Mouse (Mus musculus) MEL-GATA-1-ER (cell line): ENCODE measurements at regions not wholly inside any gene's neighbourhood (a gene's known extent, or its start where the extent isn't known, plus 50 kb on each side); places are given as distances from the start of the nearest gene placed in this dataset.

ENCODE experiments used
- DNase-seq: peaks from one replicate; pipeline ENCODE4 v3.0.0-alpha.2; 2012; ENCODE audit warnings: low read depth; ENCODE audit errors: extremely low read depth

DNA sequence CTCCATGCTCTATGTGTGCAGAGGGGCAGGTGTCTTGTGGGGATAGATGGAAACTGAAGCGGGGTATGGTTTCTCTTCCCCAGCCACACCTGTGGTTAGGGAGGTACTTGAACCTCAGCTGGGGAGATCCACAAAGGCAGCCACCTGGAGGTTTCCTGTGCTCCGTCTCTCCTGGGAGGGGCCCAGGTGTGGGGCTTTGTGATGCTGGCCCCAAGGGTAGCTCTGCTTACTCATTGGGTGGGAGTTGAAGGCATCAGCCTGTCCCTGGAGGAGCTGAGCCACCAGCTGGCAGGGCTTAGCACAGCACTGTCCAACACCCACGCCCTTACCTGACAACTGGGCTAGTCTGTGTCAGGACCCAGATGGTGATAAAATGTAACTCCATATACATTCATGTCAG lies 81.4 kb downstream of the Lhx2 start:
- no peak for DNase-seq

DNA sequence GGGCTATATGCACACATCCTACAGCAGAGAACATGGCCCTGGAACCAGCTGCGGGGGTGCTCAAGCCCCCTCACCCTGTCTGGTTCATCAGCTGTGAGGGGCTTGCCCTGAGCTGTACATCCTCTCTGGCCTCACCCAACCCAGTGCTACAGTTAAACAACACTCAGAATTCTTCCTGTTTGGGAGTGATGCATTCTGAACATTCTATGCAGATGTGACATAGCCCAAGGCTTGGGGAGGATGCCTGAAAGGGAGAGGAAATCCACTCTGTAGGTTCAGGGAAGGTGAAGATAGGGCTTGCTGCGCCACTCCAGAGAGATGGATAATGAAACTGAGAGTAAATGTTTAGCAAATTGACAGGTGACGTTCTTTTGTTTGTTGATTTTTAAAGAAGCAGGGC lies 83.3 kb downstream of the Lhx2 start:
- no peak for DNase-seq

DNA sequence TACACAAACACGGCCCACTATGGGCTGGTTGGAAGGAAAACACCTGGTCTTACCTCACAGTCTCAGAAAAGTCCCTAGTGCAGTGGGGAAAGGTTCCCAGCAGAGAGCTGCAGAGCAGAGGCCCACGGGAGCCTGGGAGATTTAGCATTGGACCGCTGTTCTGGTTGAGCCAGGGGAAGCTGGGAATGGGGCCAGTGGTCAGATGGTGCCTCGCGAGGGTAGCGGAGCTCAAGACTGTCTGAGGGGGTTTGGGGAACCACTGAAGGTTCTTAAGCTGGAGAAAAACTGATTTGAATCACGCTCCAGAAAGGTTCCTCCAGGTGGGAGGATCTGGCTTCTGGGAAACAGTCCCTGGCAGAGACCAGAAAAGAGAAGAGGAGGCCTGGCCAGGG lies 84.8 kb downstream of the Lhx2 start:
- no peak for DNase-seq

DNA sequence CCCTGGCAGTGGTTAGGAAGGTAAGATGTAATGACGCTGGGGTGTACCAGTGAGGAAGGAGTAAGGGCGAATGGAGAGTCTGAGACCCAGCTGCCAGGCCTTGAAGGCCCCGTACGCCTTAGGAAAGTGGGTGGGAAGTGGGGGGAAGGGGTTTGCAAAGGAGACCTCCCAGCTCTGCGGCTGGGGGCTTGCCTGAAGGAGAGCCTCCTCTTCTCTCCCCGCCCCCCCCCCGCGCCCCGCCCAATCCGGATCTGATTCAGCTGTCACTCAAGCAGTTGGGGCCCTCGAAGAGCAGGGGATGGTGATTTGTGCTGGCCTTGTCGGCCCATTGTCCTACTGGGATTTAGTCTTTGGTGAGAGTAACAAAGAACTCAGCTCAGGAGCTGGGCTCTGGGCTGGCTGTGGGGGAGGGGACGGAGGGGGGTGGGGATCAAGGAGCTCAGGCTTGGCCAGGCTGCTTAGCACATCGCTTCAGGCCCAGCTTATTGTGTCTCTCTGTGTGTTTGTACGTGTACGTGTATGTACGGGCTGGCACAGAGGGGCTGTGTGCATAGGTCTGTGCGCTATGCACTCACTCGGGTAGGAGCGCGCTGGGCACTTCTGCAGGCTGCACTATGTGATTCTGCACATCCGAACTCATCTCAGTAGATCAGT lies 85.3 kb downstream of the Lhx2 start:
- no peak for DNase-seq

DNA sequence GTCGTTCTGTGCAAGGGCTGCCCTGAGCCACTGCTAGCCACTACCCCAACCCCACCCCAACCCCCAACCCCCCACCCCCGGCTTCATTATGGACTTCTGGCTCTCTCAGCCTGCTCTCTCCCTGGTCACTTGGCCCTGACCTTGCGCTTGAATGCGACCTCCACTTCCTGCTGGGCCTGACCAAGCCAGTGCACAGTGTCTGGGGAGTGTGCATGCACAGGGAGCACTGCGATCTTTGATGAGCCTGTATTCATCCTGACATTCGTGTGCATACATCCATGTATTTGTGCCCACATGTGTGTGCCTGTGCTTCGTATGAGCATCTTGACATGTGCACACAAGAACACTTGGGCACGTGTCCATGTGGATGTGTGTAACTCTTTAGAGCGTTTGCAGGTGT lies 85.9 kb downstream of the Lhx2 start:
- no peak for DNase-seq

DNA sequence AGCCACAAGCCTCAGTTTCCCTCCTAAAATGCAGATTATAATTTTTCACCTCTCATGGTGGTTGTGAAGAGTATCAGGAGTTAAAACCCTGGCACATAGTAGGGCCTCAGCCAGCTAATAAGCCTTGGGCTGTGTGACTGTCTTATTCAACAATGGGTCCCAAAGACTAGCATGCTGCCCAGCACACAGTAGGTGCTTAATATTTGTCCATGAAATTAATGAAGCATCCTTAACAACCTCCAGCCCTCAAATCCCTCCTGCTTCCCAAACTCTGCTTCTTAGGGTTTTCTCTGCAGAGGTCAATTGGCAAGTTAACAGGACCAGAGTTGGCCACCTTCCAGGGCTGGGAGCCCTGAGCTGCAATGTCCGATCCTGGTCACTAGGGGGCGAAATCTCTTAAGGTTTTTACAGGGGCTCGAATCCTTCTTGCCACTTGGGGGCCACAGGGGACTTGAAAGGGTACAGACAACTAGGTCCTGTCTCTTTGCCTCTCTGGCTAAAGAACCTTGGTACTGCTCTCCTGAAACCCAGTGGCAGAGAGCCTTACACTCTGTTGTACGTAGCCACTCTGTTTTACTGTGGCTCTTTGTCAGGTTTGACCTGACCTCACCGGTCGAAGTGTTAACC lies 81.6 kb upstream of the Nek6 start:
- DNase-seq = peak; percentile 27

DNA sequence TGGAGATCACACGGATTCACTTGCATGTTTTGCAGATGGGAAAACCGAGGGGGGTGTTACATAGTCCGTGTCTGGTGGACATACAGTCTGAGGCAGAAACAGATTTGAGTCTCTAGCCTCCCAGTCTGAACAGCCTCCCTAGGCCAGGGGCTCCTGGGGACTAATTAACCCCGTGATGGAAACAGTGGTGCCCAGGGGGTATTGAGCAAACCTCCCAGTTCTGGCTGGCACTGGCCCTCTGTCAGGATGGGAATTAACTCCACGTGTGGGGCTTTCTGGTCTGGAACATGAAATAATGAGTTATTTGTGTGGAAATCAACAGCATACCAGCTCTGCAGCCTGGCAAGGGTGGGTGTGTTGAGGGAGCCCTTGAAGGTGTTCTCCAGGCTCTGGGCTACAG lies 79.9 kb upstream of the Nek6 start:
- no peak for DNase-seq

DNA sequence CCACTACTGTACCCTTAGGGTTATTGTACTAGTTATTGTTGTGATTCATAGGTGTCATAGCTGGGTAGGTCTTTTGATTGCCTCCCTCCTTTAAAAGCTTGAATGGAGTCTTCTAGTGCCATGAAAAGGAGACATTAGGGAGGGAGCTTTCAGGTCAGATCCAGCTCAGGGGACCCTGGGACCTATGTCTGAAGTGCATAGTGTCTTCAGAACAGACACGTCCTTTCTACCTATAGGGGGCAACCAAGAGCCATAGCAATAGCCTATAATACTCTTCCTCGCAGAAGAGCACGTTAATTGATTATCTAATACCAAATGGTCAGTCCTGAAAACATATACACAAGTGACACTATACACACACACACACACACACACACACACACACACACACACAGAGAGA lies 77.7 kb upstream of the Nek6 start:
- DNase-seq = peak; percentile 2

DNA sequence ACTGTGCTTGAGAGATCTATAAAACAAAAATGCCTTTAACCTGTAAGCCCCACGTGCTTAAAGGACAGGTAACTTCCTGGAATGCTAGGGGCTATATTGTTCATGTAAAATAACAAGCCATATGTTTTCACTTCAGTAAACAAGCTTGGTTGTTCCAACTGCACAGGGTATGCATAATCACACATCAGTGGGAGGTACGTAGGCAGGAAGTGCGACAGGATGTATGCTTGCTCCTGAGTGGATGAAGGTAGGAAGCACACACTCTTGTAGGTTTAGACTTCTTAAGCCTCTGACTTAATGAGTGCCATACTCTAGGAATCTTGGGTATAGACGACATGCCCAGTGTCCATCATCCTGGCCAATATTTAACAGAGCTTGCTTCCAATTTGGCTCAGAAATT lies 74.7 kb upstream of the Nek6 start:
- no peak for DNase-seq

DNA sequence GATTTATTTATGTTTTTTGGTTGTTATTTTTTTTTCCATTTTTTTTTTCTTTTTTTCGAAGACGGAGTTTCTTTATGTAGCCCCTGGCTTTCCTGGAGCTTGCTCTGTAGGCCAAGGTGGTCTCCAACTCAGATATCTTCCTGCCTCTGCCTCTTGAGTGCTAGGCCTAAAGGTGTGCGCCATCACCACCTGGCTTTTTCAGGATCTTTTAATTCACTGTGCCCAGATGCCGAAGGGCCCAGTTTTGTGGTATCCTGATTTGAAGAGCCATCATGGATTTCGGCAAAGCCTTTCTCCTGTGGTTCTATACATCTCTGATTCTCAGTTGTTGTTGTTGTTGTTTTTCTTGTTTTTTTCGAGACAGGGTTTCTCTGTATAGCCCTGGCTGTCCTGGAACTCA lies 72.3 kb upstream of the Nek6 start:
- DNase-seq = no peak

DNA sequence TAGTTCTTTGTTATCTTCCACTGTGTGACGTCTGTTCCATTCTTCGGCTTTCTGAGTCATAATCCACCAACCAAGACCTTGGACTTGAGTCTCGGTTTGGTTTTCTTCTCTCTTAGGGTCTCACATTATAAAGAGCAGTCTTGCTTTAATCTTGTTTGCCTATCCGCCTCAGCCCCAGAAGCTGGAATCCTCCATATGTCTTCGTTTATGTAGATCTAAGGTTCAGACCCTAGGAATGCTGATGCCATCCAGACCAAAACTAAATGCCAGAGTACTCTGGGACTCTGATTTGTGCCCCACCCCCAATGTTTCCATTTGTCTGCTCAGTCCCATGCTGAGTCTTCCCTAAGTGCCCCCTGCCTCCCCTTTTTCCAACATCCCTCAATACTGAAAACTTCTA lies 71.5 kb upstream of the Nek6 start:
- DNase-seq = no peak

DNA sequence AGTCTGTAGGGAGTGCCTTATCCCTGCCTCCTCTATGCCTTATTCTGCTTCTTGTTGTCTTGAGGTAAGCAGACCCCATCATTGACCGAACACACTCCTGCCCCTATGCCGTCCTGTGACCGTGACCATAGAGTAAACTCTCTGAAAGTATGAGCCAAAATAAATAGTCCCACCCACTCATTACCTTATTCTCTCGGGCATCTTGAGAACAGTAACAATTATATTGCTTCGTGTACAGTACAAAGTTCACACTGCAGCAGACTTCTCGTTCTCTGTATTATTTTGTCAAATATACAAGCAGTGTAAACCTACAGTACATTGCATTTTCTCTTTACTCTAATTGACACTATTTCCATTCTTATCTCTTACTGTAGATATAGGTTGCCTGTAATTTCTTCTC lies 62.4 kb upstream of the Nek6 start:
- DNase-seq = no peak

DNA sequence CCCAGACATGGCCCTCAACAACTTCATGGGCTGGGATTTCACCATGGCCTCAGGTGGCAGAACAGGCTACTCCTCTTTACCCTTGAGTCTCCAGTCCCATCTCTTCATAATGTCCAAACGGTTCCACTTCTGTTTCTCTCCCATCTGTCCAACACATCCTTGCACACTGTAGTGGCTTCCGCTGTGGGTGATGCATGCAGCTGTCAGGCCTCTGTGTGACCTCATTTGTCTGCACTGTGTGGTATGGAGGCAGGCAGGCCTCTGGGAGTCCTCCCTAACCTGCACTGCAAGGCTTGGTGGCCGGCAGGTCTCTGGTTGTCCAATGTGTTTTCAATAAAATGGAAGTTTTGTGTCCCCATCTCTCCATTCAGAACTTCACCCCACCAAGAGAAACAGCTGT lies 54.9 kb upstream of the Nek6 start:
- DNase-seq = no peak

DNA sequence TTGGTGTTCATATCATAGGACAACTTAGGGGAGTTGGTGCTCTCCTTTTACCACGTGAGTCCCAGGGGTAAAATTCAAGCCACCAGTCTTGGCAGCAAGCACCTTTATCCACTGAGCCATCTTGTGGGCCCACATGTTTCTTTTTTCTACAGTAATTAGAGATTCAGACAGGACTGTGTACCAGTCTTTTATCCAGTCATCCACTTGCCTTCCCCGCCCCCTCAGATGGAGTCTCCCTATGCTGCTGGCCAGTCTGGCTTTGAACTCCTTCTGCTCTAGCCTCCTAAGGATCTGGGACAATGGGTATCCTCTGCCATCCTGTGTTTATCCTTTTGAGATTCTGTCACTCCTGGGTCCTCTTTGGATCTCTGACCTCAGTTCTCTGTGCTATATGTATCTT lies 51.1 kb upstream of the Nek6 start:
- DNase-seq = no peak

DNA sequence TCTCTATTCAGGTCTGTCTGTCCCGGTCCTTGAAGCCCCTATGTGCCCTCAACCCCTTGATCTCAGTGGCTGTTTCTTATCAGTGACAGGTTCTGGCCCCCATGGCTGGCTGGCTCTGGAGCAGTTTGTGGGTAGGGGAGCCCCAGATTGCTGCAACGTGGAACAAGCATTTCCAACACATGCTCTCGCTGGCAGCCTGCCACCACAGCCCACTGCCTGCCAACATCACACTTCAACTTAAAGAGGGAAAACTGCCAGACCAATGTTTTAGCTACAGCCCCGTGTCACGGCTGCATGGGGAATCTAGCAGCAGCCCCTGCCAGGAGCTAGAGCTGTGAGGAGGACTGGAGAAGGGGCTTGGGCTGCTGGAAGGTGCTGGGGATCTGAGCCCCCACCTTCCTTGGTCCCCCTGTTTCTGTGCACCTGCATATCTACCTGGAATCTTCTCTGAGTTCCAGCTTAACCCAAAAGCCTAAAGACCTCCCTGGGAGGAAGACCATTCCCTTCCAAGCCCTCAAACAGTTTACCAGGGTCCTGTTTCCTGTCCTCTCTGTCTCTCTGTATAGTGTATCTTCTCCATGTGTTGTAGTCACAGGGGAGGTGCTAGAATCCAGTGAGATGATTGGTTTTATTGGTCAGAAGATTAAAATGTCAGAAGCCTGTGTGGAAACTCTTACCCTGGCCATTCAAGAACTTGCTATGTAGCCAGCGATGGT lies 50.5 kb upstream of the Nek6 start:
- DNase-seq = no peak
